Mouse (Mus musculus) ovary, postnatal 10 days (tissue): ENCODE results near the gene Cnr2.
A peak's percentile ranks its signal among the peaks of the same experiment; 100 is the strongest.
"Not testable (repeated sequence)": the region's sequence is repeated elsewhere in the genome, so short reads cannot be mapped to it uniquely, and the experiment has no call there.

ENCODE experiments used
- DNase-seq: peaks from one replicate; pipeline ENCODE4 v3.0.0; 2022; ENCODE audit warnings: low spot score

Cnr2 gene

DNA sequence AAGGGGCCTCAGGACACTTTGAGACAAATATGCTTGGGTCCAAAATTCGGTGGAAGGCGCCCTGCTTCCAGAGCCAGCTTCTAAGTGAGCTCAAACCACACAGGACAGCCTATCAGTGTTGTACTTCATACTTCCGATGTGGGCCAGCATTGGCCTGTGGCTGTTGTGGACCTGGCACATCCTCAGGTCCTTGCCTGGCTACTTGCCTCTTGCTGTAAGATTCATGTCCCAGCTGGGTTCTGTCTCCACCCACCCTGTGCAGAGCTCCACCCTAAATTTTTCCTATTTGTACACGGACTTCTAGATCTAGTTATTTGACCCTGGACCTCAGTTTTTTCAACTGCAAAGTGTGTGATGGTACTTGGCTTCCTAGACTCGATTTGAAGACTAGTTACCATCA, 40.3 kb downstream of the Cnr2 start:
- no peak for DNase-seq

- no peak for DNase-seq
These were observed 43.7 kb downstream of the Cnr2 start for GRCm38 (mm10) chr4:135938858-135939257.

DNA sequence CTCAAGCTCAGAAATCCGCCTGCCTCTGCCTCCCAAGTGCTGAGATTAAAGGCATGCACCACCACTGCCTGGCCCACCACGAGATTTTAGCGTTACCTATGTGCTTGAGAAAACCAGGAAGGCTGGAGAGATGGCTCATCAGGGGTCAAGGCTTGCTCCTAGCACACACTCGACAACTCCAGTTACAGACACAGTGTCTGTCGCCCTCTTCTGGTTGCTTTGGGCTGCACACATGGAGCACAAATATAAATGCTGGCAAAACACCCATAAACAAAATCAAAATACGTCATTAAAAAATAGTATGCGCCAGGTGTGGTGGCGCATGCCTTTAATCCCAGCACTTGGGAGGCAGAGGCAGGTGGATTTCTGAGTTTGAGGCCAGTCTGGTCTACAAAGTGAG, 45.8 kb downstream of the Cnr2 start:
- not testable (repeated sequence) for DNase-seq

- no peak for DNase-seq
These were observed 47.0 kb downstream of the Cnr2 start for GRCm38 (mm10) chr4:135942193-135942592.

DNA sequence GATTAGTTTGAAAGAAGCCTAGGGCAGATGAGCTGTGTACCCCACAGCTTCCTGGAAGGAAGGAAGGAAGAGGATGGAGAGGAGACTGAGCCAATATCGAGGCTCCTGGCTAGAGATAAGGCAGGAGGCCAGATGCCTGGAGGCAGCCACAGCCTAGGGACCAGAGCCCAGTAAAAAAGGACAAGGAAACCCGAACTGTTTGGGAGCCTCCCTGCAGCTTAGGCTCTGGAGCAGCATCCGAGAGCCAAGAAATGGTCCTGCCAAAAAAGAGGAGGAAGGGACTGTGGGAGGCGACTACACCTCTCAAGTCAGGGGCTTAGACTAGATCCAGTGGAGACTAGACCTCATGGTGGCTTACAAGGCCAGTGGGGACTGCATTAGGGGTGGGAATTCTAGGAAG, 48.2 kb downstream of the Cnr2 start:
- no peak for DNase-seq

DNA sequence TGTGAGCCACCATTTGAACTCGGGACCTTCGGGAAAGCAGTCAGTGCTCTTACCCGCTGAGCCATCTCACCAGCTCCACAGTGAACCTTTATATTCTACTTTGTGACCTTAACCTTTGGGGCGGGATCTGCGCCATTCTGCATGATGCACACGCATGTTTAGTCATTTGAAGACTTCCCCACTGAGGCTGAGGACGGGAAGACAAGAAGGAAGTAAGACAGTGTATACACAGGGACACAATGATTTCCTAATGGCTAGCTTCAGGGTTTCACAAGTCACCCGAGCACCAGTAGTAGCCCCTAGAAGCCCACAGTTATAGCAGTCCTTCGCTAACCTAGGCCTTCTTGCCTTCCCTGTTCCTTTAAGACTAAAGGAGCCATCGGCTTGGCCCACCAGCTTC, 50.5 kb downstream of the Cnr2 start:
- DNase-seq = no peak

DNA sequence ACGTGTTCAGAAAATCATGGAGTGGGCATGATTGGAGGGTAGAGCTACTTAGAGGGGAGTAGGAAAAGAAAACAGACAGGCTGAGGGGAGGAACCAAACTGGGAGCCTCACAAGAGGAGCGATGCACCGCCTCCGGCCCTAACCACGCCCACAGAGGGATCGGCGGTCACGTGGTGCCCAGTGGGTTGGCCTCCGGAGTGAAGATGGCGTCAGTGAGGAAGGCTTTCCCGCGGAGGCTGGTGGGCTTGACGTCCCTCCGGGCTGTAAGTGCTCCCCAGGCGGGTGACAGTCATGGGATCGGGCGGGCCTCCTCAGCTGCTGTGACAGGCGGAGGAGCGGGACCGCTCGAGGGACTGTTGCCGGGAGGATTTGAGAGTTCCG, 51.1 kb downstream of the Cnr2 start, which contains the start of gene Hmgcl:
Hmgcl (plus strand) TSS at position 171 of the 381 bp plus-strand sequence.
- peak; percentile 75 for DNase-seq

DNA sequence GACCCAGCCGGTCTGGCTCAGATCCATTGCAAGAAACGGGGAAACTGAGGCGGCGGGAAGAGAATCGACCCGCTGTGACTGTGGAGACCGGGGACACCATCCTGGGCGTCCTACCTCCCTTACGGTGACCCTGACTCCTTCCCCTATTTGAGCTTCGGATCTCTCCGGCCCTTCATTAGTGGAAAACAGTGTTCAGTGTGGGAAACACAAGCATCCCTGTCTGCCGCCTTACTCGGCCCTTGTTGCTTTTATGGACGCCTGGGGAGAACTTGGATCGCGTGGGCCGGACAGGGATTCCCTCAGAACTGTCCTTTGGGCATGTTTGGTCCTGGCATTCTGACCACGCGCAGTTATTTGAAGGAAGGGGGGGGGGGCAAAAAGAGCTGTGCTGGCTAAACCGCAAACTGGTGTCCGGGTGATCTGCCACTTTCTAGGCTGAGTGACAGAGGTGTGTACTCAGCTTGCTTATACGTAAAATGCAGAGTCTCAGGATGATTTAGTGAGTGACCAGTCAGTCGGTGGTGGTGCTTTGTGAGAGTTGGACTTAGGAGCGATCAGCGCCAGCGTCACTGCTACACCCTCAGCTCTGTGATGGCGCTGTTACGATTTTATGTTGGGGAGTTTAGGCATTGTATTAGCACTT, 51.6 kb downstream of the Cnr2 start:
- no peak for DNase-seq

- DNase-seq = no peak
These were observed 52.9 kb downstream of the Cnr2 start for GRCm38 (mm10) chr4:135948142-135948541.

- DNase-seq = no peak
These were observed 54.3 kb downstream of the Cnr2 start for GRCm38 (mm10) chr4:135949475-135949874.

DNA sequence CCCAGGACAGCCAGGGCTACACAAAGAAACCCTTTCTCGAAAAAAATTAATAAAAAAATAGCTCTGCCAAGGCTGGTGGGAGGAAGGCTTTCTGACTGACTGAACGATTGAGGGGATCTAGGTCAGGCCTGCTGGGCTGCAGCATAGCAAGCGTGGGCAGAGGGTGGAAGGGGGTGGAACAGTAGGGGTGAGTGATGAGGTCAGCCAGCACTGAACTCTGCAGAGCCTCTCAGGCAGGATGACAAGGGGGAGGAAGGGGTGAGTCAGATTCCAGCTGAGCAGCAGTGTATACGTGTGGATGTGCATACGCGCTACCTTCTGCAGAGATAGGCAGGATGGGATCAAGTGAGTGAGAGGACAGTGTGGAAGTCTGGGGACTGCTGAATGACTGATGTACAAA, 54.7 kb downstream of the Cnr2 start:
- no peak for DNase-seq

- no peak for DNase-seq
These were observed 55.2 kb downstream of the Cnr2 start for GRCm38 (mm10) chr4:135950365-135950764.

- DNase-seq = no peak
These were observed 56.3 kb downstream of the Cnr2 start for GRCm38 (mm10) chr4:135951505-135951904.

- DNase-seq = no peak
These were observed 58.0 kb downstream of the Cnr2 start for GRCm38 (mm10) chr4:135953179-135953578.

DNA sequence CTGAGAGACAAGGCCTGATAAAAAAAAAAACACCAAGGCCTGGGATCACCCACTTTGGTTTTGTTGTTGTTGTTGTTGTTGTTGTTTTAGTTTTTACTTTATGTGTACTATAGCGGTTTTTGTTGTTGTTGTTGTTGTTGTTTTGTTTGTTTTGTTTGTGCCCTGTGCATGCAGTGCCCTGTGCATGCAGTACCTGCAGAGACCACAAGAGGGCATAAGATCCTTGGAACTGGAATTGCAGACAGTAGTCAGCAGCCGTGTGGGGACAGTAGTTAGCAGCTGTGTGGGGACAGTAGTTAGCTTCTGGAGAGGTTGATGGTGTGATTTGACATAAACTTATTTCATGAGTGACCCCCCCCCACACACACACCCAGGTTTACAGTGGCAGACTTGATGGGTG, 59.0 kb downstream of the Cnr2 start:
- peak; percentile 59 for DNase-seq

DNA sequence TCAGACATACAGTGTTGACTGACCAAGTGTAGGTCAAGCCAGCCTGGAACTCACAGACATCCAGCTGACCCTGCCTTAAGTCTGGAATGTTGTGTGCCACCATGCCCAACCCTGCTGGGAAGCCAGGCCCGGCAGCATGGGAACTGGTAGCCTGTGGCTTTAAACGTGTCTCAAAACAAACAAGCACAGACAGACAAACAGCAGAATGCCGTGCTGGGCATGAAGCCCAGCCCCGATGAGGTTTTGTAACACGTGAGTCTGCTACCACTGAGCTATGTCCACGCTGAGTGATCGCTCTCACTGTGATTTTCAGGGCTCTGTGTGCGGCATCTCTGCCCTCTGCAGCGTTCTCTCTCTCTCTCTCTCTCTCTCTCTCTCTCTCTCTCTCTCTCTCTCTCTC, 60.7 kb downstream of the Cnr2 start:
- no peak for DNase-seq

DNA sequence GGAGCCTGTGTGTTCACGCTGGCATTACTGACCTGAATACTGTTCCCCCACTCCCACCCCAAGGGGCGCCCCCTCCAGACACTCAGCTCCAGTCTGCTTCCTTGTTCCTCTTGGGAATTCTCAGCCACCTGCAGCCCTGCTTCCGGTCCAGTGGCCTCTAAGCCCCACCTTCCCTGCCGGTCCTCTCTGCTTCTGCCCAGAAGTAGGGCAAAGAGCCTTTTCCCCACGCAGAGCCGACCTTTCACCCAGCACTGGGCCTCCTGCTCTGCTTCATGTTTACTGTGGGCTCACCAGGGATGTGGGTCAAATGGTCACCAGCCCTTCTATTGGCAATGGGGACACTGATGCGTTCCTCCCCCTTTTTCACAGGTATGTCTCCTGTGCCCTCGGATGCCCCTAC, 63.2 kb downstream of the Cnr2 start:
- DNase-seq = no peak

GRCm38 (mm10) chr4:135960717-135961116, 65.5 kb downstream of the Cnr2 start:
- DNase-seq = peak; percentile 56

GRCm38 (mm10) chr4:135961709-135962108, 66.5 kb downstream of the Cnr2 start:
- DNase-seq = no peak

DNA sequence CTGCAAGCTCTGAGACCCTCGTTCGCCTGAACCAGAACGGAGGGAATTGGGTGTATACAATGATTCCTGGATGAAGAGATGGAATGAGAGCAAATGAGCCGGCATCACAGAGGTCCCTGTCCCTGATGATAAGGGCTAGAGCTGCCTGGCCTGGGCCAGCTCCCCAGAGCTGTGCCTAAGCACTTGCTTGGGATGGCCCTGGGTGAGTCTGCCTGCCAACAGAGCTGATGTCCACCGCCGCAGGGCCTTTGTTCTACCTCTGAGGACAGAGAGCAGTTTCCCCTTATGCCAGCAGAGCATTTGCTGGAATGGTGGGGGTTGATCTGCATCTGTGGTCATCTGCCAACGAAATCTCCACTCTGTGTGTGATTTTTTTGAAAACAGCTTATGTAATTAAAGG, 67.0 kb downstream of the Cnr2 start:
- no peak for DNase-seq

DNA sequence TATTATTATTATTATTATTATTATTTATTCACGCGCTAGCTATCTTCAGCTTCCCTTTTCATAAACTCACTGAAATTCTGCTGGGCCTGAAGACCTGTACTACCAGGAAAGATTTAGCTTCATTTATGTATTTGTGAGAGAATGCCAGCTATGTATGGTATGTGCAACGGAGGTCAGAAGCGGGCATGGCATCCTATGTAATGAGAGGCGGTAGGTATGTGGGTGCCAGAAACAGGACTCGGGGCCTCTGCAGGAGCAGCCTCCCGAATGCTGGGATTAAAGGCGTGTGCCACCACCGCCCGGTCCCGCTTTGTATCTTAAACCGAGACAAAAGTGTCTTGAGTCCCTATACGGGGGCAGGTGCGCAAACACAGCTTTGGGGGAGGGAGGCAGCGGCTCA, 67.8 kb downstream of the Cnr2 start:
- DNase-seq = no peak

- peak; percentile 85 for DNase-seq
These were observed 68.4 kb downstream of the Cnr2 start, which contains the start of gene Gale for GRCm38 (mm10) chr4:135963457-135964193. Gale (plus strand) TSS chr4:135963727.

- no peak for DNase-seq
These were observed 69.2 kb downstream of the Cnr2 start for GRCm38 (mm10) chr4:135964426-135964825.

DNA sequence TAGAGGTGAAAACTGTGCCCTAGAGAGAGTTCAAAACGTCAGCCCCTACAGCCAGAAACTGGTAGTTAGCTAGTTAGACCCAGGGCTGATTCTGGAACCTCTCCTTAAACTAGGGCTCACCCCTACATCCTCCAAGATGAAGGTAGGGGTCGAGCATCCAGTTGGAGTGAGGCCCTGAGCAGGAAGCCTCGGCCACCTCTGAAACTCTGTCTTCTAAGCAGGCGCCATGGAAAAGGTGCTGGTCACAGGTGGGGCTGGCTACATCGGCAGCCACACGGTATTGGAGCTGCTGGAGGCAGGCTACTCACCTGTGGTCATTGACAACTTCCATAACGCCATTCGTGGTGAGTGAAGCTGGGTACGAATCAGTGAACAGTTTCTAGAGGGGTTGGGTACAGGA, 69.9 kb downstream of the Cnr2 start:
- no peak for DNase-seq
